Mouse (Mus musculus): ENCODE measurements around the gene Rrnad1. TPM values are rescaled to one million over a fixed set of nuclear protein-coding genes. Genes with fewer than 3 reads are reported as not detected.

Rrnad1 gene
- polyA plus RNA-seq, 1 experiment, result 27.7 TPM

DNA sequence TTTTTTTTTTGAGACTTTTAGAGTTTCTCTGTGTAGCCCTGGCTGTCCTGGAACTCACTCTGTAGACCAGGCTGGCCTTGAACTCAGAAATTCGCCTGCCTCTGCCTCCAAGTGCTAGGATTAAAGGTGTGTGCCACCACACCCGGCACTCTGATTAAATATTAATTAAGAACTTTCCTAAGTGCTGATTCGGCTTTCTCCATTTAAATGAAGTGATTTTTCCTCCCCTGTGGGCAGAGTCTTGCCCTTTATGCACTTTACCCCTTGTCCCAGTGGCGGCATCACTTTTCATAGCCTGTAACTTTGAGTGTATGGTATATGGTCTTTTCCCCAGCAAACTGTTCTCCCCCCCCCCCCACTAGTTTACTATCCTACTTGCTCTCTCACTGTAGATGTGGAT is 4.7 kb upstream of the Rrnad1 start:
- 79% methylated on average over 4 of the region's 4 CpGs for WGBS
- no peak overlapping the region for H3K4me3 ChIP-seq (replicated peaks; ENCODE audit: control insufficient read depth, low read depth, low read length)
- H3K4me1 ChIP-seq (ENCODE audit: control insufficient read depth, insufficient read depth, low read length), result peaks cover 1% of the 10 kb centered on the region; the same call in 1 of the 2 replicates
- no peak for TF ChIP-seq CTCF (IDR thresholded peaks at IDR 0.05; ENCODE audit: control insufficient read depth, insufficient read depth, low read length)
- TF ChIP-seq POLR2A (IDR thresholded peaks at IDR 0.05; ENCODE audit: borderline replicate concordance, control insufficient read depth, low read depth, low read length), result no peak
- H3K27ac ChIP-seq (ENCODE audit: control insufficient read depth, insufficient read depth, low read depth, low read length, poor library complexity), result no peak overlapping the region

DNA sequence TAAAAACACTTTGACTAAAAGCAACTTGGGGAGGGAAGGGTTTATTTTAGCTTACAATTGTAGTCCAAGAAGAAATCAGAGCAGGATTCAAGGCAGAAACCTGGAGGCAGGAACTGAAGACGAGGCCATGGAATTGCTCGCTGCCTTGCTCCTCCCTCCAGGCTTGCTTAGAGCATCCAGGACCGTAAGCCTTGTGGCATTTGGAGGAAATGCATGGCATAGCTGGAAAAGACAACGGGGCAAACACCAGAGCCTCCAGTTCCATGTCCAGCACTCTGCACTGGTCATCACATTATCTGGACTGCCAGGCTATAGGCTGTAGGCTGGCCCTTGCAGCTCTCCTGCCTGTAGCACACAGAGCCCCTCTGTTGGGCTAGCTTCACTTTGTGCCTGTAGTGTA is 4.0 kb upstream of the Rrnad1 start:
- Histone ChIP-seq H3K4me3 (replicated peaks; ENCODE audit: control insufficient read depth, low read depth, low read length) (no peak overlapping the region), H3K27ac (ENCODE audit: control insufficient read depth, insufficient read depth, low read depth, low read length, poor library complexity) (no peak overlapping the region), H3K4me1 (ENCODE audit: control insufficient read depth, insufficient read depth, low read length) (peaks cover 1% of the 10 kb centered on the region; the same call in 1 of the 2 replicates)
- 74% methylated on average over 4 of the region's 4 CpGs for WGBS
- TF ChIP-seq CTCF (IDR thresholded peaks at IDR 0.05; ENCODE audit: control insufficient read depth, insufficient read depth, low read length) (no peak), POLR2A (IDR thresholded peaks at IDR 0.05; ENCODE audit: borderline replicate concordance, control insufficient read depth, low read depth, low read length) (no peak)

DNA sequence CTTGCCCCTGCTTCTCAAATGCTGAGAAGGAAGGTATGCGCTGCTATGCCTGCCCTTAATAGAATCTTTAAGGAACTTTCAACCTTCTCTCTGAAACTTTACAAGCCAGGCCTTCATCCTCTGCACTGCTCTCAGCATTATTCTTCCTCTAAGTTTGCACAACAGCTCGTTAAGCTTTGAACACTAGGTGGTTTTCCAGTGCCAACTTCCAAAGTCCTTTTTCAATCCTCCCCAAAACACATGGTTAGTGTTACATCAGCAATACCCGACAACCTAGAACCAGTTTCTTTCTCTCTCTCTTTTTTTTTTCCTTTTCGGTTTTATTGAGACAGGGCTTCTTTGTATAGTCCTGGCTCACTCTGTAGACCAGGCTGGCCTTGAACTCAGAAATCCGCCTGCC is 3.5 kb upstream of the Rrnad1 start:
- TF ChIP-seq POLR2A (IDR thresholded peaks at IDR 0.05; ENCODE audit: borderline replicate concordance, control insufficient read depth, low read depth, low read length) (no peak), CTCF (IDR thresholded peaks at IDR 0.05; ENCODE audit: control insufficient read depth, insufficient read depth, low read length) (no peak)
- H3K4me3 ChIP-seq (replicated peaks; ENCODE audit: control insufficient read depth, low read depth, low read length), result no peak overlapping the region
- H3K4me1 ChIP-seq (ENCODE audit: control insufficient read depth, insufficient read depth, low read length), result peaks cover 2% of the 10 kb centered on the region; the same call in 1 of the 2 replicates
- 73% methylated on average over 5 of the region's 5 CpGs for WGBS
- H3K27ac ChIP-seq (ENCODE audit: control insufficient read depth, insufficient read depth, low read depth, low read length, poor library complexity), result no peak overlapping the region

DNA sequence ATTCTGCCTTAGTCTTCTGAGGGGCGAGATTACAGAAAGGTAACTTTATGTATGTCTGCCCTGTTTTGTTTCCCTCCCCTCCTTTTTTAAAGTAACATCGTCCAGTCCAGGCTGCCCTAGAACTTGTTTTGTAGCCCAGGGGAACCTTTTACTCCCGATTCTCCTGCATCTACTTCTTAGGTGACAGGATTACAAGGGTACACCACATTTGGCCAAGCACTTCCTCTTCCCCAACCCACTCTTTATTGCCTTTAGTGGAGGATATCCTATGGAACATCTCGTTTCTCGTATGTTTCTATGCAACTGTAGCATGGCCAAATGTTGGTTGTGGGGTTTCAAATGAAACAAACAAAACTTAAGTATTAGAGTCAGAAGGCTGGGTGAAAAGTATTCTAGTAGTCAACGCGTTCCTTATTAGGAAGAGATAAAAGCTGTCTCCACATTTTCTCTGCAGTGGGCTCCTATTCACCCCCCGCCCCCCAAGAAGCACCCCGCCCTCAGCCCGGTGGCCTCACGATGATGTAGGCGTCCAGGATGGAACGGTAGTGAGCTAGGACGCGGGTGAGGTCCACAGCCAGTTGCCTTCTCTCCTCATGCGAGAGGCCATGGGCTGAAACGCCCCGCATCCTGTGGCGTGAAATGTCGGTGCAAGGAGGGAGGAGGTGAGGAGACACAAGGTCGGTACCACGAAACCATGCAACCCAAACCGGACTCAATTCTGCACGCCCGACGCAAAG is 1.0 kb downstream of the Rrnad1 start:
- peaks cover 3% of the 10 kb centered on the region; the same call in 1 of the 2 replicates for H3K4me1 ChIP-seq (ENCODE audit: control insufficient read depth, insufficient read depth, low read length)
- WGBS, result 2% methylated on average over 26 of the region's 26 CpGs
- TF ChIP-seq CTCF (IDR thresholded peaks at IDR 0.05; ENCODE audit: control insufficient read depth, insufficient read depth, low read length), result no peak
- no peak for TF ChIP-seq POLR2A (IDR thresholded peaks at IDR 0.05; ENCODE audit: borderline replicate concordance, control insufficient read depth, low read depth, low read length)
- H3K4me3 ChIP-seq (replicated peaks; ENCODE audit: control insufficient read depth, low read depth, low read length), result peak overlapping the region; percentile 96
- H3K27ac ChIP-seq (ENCODE audit: control insufficient read depth, insufficient read depth, low read depth, low read length, poor library complexity), result peak overlapping the region; percentile 79

DNA sequence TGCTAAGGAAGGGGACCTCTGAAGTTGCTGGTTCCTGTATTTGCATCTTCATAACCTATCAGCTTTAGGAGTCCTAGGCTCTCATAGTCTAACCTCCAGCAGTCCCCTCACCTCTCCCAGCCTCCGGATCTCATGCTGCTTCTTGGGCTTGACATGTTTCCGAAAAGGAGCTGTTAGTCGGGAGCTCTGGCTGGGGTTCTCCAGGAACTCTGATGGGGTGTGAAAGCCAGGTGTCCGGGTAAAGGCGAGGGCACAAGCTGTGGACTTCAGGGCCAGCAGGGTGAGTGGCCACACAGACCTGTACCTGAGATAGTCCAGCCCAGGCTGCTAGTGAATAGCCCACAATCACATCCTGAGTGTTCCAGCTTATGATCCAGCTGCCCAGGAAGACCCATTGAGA is 3.1 kb downstream of the Rrnad1 start:
- Histone ChIP-seq H3K4me3 (replicated peaks; ENCODE audit: control insufficient read depth, low read depth, low read length) (no peak overlapping the region), H3K27ac (ENCODE audit: control insufficient read depth, insufficient read depth, low read depth, low read length, poor library complexity) (no peak overlapping the region), H3K4me1 (ENCODE audit: control insufficient read depth, insufficient read depth, low read length) (peaks cover 3% of the 10 kb centered on the region; the same call in 1 of the 2 replicates)
- no peak for TF ChIP-seq CTCF (IDR thresholded peaks at IDR 0.05; ENCODE audit: control insufficient read depth, insufficient read depth, low read length)
- no peak for TF ChIP-seq POLR2A (IDR thresholded peaks at IDR 0.05; ENCODE audit: borderline replicate concordance, control insufficient read depth, low read depth, low read length)
- 88% methylated on average over 5 of the region's 5 CpGs for WGBS

DNA sequence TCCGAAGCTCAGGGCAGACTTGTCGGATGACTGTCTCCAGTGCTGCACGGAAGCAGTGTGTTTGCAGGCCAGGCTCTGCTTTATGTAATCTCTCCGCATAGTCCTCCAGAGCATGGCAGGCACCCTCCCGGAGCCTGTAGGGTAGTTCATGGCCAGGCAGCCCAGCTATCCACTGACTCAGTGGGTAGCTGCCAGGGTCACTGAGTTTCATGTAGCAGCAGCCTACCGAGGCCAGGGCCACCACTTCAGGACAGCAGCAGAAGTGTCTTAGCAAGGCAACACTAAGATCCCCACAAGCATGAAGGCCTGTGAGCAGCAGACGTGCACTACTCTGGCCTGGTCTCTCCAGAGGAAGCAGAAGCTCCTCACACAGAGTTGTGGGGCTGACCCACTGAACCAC is 5.5 kb downstream of the Rrnad1 start:
- WGBS, result 91% methylated on average over 7 of the region's 7 CpGs
- peaks cover 1% of the 10 kb centered on the region; the same call in 1 of the 2 replicates for H3K4me1 ChIP-seq (ENCODE audit: control insufficient read depth, insufficient read depth, low read length)
- H3K4me3 ChIP-seq (replicated peaks; ENCODE audit: control insufficient read depth, low read depth, low read length), result no peak overlapping the region
- TF ChIP-seq POLR2A (IDR thresholded peaks at IDR 0.05; ENCODE audit: borderline replicate concordance, control insufficient read depth, low read depth, low read length) (no peak), CTCF (IDR thresholded peaks at IDR 0.05; ENCODE audit: control insufficient read depth, insufficient read depth, low read length) (no peak)
- no peak overlapping the region for H3K27ac ChIP-seq (ENCODE audit: control insufficient read depth, insufficient read depth, low read depth, low read length, poor library complexity)

DNA sequence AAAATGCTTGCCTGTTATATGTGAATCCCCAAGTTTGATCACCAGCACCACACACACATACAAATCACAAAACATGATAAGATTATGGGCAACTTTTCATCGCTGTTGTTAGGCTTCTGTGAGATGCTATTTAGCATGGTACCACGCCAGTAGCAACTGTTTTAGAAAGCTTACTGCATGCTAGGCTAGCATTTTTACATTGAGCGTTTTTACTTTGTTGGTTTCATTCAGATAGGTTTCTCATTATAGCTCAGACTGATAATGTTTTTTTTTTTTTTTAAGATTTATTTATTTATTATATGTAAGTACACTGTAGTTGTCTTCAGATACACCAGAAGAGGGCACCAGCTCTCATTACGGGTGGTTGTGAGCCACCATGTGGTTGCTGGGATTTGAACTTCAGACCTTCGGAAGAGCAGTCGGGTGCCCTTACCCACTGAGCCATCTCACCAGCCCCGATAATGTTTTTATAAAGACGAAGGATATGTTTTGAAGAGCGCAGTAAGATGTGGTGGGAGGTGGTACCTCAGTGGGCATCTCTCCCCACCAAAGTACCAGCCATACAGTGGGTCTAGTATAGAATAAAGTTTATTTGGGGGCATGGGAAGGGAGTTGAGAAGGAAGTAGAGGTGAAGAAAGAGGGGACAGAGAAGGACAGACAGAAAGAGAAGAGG is 10.1 kb downstream of the Rrnad1 start:
- no peaks in the 10 kb centered on the region; the same call in 1 of the 2 replicates for H3K4me1 ChIP-seq (ENCODE audit: control insufficient read depth, insufficient read depth, low read length)
- TF ChIP-seq CTCF (IDR thresholded peaks at IDR 0.05; ENCODE audit: control insufficient read depth, insufficient read depth, low read length) (no peak), POLR2A (IDR thresholded peaks at IDR 0.05; ENCODE audit: borderline replicate concordance, control insufficient read depth, low read depth, low read length) (no peak)
- 51% methylated on average over 9 of the region's 9 CpGs for whole genome bisulfite sequencing
- no peak overlapping the region for H3K27ac ChIP-seq (ENCODE audit: control insufficient read depth, insufficient read depth, low read depth, low read length, poor library complexity)
- H3K4me3 ChIP-seq (replicated peaks; ENCODE audit: control insufficient read depth, low read depth, low read length), result no peak overlapping the region

DNA sequence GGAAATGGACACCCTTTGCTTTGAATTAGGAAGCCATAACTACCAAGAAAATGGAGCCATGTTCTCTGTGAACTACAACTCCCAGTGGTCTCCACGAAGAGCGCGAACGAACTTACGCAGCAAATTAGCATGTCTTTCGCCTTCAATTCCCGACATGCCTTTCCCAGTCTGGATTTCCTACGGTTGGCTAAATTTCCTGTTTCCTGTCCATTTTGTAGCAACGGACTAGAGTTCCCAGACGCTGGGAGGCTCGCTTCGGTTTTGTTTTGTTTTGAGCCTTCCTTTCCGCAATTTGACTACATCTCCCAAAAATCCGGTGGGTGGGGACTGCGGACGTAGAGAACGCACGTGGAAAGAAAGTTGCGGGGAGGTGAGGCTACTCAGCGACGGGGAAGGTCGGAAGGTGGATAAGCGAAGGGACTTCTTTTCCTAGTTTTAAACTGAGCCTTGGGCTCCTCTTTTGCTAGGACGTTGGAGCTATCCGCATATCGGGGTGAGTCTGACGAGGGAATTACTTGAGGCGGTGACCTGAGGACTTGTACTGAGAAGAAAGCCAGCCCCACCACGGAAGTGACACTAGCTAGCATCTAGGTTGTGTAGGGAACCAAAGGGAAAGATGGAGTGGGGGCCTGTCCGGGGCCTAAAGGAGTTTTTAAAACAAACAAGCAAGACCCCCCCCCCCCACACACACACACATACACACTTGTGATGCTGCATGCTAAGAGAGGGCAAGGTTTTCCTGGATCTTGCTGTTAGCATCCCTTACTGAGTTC is 11.0 kb downstream of the Rrnad1 start, which contains the start of gene Mrpl24:
Mrpl24 (plus strand) TSS at position 171 of the 773 bp plus-strand sequence.
- TF ChIP-seq CTCF (IDR thresholded peaks at IDR 0.05; ENCODE audit: control insufficient read depth, insufficient read depth, low read length) (no peak), POLR2A (IDR thresholded peaks at IDR 0.05; ENCODE audit: borderline replicate concordance, control insufficient read depth, low read depth, low read length) (no peak)
- H3K4me3 ChIP-seq (replicated peaks; ENCODE audit: control insufficient read depth, low read depth, low read length), result peak within 1 kb of the TSS; percentile 94
- under 1% methylated on average over 30 of the region's 30 CpGs for WGBS

More for the DNA sequence above, 11.0 kb downstream of the Rrnad1 start, which contains the start of gene Mrpl24:
- Histone ChIP-seq H3K4me1 (ENCODE audit: control insufficient read depth, insufficient read depth, low read length) (no peaks in the 10 kb centered on the region; the same call in 1 of the 2 replicates), H3K27ac (ENCODE audit: control insufficient read depth, insufficient read depth, low read depth, low read length, poor library complexity) (peak within 1 kb of the TSS; percentile 52)
